Mouse (Mus musculus) liver, embryonic 16.5 days (tissue): ENCODE measurements around the gene Cox6a1. TPM values are rescaled to one million over a fixed set of nuclear protein-coding genes. Genes with fewer than 3 reads are reported as not detected.
A peak's percentile ranks its signal among the peaks of the same experiment; 100 is the strongest.

ENCODE experiments used
- ATAC-seq: fragments of 200-750 bp; cut with Nextera tagmentation; 2 replicates; pipeline ENCODE4 v1.8.0; 2017; ENCODE audit warnings: low read depth, mild to moderate bottlenecking, moderate number of reproducible peaks, moderate library complexity
- H3K27ac ChIP-seq: fragments of 300-500 bp; sonication (generic); 2 replicates; pipeline ENCODE4 v1.5.1; 2014; ENCODE audit warnings: mild to moderate bottlenecking, low read length
- H3K27me3 ChIP-seq: fragments of 300-500 bp; sonication (generic); 2 replicates; pipeline ENCODE4 v1.6.1; 2014; ENCODE audit warnings: low read depth, low read length, mixed read lengths; ENCODE audit not compliant: control insufficient read depth, insufficient read depth
- H3K36me3 ChIP-seq: fragments of 300-500 bp; sonication (generic); 2 replicates; pipeline ENCODE4 v1.6.1; 2014; ENCODE audit warnings: mild to moderate bottlenecking; ENCODE audit not compliant: control insufficient read depth, insufficient read depth
- H3K4me1 ChIP-seq: fragments of 300-500 bp; sonication (generic); 2 replicates; pipeline ENCODE4 v1.6.1; 2014; ENCODE audit warnings: low read depth, low read length, mixed read lengths; ENCODE audit not compliant: control insufficient read depth
- H3K4me2 ChIP-seq: fragments of 300-500 bp; sonication (generic); 2 replicates; pipeline ENCODE4 v1.6.1; 2014; ENCODE audit warnings: low read depth, low read length, mixed read lengths
- H3K4me3 ChIP-seq: fragments of 300-500 bp; sonication (generic); 2 replicates; pipeline ENCODE4 v1.5.1; 2014; ENCODE audit warnings: low read depth, mild to moderate bottlenecking, low read length
- H3K9ac ChIP-seq: fragments of 300-500 bp; sonication (generic); 2 replicates; pipeline ENCODE4 v1.6.1; 2014; ENCODE audit warnings: low read depth, low read length
- H3K9me3 ChIP-seq: fragments of 300-500 bp; sonication (generic); replicated peaks from 2 replicates; pipeline ENCODE4 v1.6.1; 2016; ENCODE audit warnings: low read length; ENCODE audit not compliant: control insufficient read depth
- WGBS: fragments of 180-500 bp; shearing (Covaris S2); extraction: QIAGEN DNeasy Blood & Tissue Kit; methylation state at CpG from one replicate; pipeline ENCODE4 v1.1.7; 2014; ENCODE audit not compliant: insufficient replicate concordance; 5-methylcytosine and 5-hydroxymethylcytosine counted together
- polyA plus RNA-seq: library from polyadenylated mRNA; unstranded; fragments of >200 nt; fragmentation: Nextera tagmentation; extraction: Ambion mirVana; gene quantifications from 2 replicates; pipeline ENCODE4 v1.2.1, GENCODE M21; 2015

Gene Cox6a1
- polyA plus RNA-seq, 1 experiment from 2014 or later: 674 TPM

DNA sequence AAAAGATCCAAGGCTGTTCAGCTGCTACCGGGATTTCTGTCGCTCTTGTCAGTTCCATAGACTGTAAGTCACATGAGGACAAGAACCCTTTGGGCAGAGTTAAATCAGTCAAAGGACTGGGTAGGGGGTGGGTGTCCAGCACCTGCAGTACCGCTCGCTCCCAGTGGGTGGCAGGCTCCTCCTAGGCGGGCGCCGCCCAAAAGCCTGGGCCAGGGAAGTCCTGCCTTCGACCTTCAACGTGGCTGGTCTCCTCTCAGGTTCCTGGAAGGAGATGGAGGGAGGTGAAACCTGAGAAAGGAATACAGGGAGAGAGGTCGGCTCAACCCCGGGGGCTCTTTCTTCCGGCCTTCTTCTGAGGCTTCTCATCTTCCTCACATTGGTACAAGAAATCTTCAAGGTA is 10.1 kb upstream of the Cox6a1 start:
- Histone ChIP-seq H3K9ac (no peak overlapping the region), H3K27ac (no peak overlapping the region), H3K9me3 (no peaks in the 10 kb centered on the region), H3K4me1 (no peaks in the 10 kb centered on the region; the same call in 1 of the 2 replicates), H3K27me3 (peaks cover 7% of the 10 kb centered on the region; the same call in 1 of the 2 replicates), H3K36me3 (no peaks in the 10 kb centered on the region), H3K4me2 (no peak overlapping the region), H3K4me3 (no peak overlapping the region)
- 3% methylated on average over 12 of the region's 12 CpGs for WGBS
- peak; percentile 39; the same call in 1 of the 2 replicates for ATAC-seq

DNA sequence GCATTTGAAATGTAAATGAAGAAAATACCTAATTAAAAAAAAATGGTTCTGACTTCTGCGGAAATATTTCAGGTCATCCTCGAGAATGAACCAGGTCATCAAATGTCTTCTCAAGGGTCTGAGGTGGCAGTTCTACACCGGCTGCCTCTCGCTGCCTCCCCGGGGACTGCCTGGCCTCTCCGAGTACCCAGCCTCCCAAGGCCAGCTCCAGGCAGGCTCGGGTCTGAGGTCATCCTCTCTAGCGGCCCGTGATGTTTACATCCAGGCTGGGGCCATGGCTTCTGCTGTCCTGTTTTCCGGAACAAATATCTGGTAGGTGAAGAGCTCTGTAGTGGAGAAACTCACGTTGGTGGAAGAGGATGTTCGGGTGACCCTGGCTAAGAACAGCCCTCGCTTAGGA is 6.3 kb upstream of the Cox6a1 start:
- Histone ChIP-seq H3K27ac (no peak overlapping the region), H3K27me3 (no peaks in the 10 kb centered on the region), H3K36me3 (no peaks in the 10 kb centered on the region), H3K4me1 (no peaks in the 10 kb centered on the region; the same call in 1 of the 2 replicates), H3K9me3 (no peaks in the 10 kb centered on the region), H3K4me3 (no peak overlapping the region), H3K4me2 (no peak overlapping the region), H3K9ac (no peak overlapping the region)
- peak; percentile 41; the same call in 1 of the 2 replicates for ATAC-seq
- WGBS: 45% methylated on average over 13 of the region's 13 CpGs

DNA sequence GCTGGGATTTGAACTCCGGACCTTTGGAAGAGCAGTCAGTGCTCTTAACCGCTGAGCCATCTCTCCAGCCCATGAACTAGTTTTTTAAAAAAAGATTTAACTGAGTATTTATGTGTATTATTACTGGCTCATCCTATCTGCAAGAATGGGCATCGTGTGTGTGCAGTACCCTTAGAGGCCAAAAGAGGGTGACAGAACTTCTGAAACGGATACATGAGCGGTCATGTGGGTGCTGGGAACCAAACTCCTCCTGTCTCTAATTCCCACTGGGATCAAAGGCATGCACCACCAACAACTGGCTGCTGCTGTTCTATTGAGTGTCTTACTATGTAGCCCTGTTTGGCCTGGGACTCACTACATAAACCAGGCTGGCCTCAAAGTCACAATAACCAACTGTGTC is 2.6 kb upstream of the Cox6a1 start:
- H3K4me3 ChIP-seq: no peak overlapping the region
- H3K27me3 ChIP-seq: no peaks in the 10 kb centered on the region
- H3K4me1 ChIP-seq: peaks cover 9% of the 10 kb centered on the region
- ATAC-seq: no peak
- no peak overlapping the region for H3K9ac ChIP-seq
- no peaks in the 10 kb centered on the region for H3K9me3 ChIP-seq
- WGBS: 67% methylated on average over 5 of the region's 5 CpGs
- H3K4me2 ChIP-seq: no peak overlapping the region
- H3K27ac ChIP-seq: no peak overlapping the region
- no peaks in the 10 kb centered on the region; the same call in 1 of the 2 replicates for H3K36me3 ChIP-seq

DNA sequence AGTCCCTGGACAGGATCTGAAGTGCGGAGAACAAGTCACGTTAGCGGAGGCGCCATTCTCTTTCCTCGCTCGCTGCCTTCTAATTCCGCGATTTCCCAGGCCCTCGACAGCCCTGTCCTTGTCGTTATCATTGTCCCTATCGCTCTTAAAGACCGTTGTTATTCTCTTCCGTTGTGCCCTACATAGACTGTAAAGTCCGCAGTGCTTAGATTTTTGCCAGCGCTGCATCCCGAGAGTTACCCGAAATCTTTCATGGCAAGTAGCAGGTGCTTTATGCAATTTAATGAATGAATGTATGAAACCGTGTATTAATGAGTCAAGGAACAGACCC is 409 bp upstream of the Cox6a1 start:
- Histone ChIP-seq H3K36me3 (peaks cover 13% of the 10 kb centered on the region), H3K27me3 (no peaks in the 10 kb centered on the region), H3K27ac (peak overlapping the region; percentile 84), H3K4me2 (peak overlapping the region; percentile 84), H3K9me3 (no peaks in the 10 kb centered on the region), H3K4me1 (peaks cover 9% of the 10 kb centered on the region), H3K9ac (peak overlapping the region; percentile 75), H3K4me3 (peak overlapping the region; percentile 82)
- ATAC-seq: peak; percentile 35
- under 1% methylated on average over 18 of the region's 18 CpGs for WGBS

DNA sequence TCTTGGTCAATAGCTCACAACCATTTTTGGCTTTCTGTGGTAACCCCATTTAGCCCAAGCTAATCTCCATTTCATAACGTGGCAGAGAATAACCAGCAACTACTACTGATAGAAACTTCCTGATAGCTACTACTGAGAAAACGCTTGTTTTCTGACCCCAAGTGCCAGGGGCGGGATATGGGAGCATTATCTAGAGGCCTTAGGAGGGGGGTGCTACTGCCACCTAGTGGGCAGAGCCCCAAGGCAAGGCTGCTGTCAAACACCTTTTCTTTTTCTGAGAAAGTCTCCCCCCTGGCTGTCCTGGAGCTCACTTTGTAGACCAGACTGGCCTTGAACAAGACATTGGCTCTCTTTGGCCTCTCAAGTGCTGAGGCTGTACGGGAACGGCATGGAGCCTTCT is 1.2 kb downstream of the Cox6a1 start:
- no peaks in the 10 kb centered on the region for H3K9me3 ChIP-seq
- H3K36me3 ChIP-seq: peaks cover 27% of the 10 kb centered on the region
- 0% methylated on average over 5 of the region's 5 CpGs for WGBS
- peak overlapping the region; percentile 82 for H3K4me3 ChIP-seq
- peak overlapping the region; percentile 79 for H3K4me2 ChIP-seq
- H3K27me3 ChIP-seq: no peaks in the 10 kb centered on the region
- peaks cover 9% of the 10 kb centered on the region for H3K4me1 ChIP-seq
- peak overlapping the region; percentile 83 for H3K9ac ChIP-seq
- peak overlapping the region; percentile 68 for H3K27ac ChIP-seq
- ATAC-seq: peak; percentile 57

DNA sequence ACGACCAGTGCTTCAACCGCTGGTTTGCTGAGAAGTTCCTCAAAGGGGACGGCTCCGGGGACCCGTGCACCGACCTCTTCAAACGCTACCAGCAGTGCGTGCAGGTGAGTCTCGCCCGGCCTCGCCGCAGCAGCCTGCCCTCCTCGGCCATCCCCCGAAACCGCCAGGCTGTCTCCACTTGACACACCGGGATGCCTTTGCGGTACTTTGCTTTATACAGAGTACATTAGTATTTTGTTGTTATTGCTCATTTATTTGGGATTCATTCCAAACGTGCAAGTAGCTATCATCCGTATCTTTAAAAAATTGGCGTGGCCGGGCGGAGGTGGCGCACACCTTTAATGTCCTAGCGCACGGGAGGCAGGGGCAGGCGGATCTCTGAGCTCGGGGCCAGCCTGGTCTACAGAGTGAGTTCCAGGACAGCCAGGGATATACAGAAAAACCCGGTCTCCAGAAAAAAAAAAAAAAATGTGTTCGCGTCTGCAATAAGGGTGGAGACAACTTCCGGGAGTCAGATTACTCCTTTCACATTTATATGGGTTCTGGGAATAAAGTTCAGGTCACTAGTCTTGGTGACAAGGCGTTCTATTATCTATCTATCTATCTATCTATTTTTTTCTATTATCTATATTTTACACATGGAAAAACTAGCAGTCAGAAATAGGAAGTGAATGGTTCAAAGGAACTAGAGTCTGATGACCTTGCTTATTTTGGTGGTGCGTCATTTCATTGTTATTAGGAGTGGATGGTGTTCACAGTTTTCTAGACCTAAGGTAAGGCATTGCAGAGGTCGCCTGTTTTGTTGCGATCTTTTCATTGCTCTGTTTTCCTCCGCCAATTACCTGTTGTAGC is 7.2 kb downstream of the Cox6a1 start:
- H3K9ac ChIP-seq: peak overlapping the region; percentile 96
- no peaks in the 10 kb centered on the region for H3K27me3 ChIP-seq
- 6% methylated on average over 36 of the region's 36 CpGs for WGBS
- peak overlapping the region; percentile 89 for H3K27ac ChIP-seq
- H3K4me1 ChIP-seq: peaks cover 20% of the 10 kb centered on the region
- H3K9me3 ChIP-seq: no peaks in the 10 kb centered on the region
- peak overlapping the region; percentile 93 for H3K4me3 ChIP-seq
- ATAC-seq: peak; percentile 47
- peaks cover 33% of the 10 kb centered on the region for H3K36me3 ChIP-seq
- H3K4me2 ChIP-seq: peak overlapping the region; percentile 68

DNA sequence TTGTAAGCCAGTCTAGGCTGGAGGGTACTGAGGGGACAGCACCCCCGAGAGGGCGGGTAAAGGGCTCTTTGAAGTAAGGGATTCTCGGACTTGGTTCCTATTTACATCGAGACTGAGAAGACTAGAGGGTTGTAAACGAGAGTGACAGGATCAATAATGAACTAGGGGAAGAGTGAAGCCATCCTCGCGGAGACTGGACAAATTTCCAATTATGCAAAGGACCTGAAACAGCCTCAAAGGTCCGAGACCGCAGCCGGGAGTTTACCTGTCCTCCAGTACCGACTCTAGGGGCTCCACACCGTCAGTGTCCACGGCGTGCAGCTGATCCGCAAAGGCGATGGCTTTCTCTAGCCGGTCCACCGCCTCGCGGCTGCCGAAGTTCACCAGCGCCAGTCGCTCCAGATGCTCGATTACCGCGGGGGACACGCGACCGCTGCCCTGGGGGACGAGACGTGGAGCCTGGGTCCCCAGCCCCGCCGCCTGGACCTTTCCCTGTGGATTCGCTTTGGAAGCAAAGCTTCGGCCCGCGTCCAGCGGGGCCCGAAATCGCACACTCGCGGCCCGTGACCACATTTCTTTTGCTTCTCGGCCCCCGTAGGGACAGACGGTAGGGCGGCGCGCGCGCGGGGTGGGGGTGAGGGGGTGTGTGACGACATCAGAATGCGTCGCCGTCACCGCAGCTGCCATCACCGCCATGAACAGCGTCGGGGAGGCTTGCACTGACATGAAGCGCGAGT is 8.0 kb downstream of the Cox6a1 start, which contains the start of the genes Gatc and Triap1:
Gene Gatc (minus strand): TSS at position 602 of the 737 bp plus-strand sequence.
Gene Triap1 (plus strand): TSS at position 649 of the 737 bp plus-strand sequence.
- peak; percentile 93 for ATAC-seq
- Histone ChIP-seq H3K27ac (peak within 1 kb of the TSS; percentile 89), H3K36me3 (peaks cover 33% of the 10 kb centered on the region), H3K4me2 (peak within 1 kb of the TSS; percentile 68), H3K9ac (peak within 1 kb of the TSS; percentile 96), H3K4me3 (peak within 1 kb of the TSS; percentile 93), H3K4me1 (peaks cover 20% of the 10 kb centered on the region), H3K27me3 (no peaks in the 10 kb centered on the region), H3K9me3 (no peaks in the 10 kb centered on the region)
- whole genome bisulfite sequencing: under 1% methylated on average over 62 of the region's 62 CpGs

DNA sequence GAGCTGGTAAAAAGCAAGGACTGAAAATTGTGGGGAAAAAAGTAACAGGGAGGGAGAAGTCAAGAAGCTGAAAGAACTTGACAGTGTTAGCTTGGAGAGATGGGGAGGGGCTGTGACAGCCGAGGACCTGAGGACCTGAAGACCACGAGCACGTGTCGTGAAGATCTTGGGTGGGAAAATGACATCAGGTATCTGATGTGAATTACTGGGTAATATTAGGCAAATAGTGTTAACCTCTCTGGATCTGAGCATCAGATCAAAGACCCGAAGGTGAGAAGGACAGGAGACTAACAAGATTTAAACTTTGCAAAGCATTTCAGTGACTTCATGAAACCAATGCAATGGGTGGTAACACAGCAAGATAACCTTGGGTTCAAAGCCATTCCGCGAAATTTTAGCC is 8.8 kb downstream of the Cox6a1 start:
- peak overlapping the region; percentile 46 for H3K27ac ChIP-seq
- H3K36me3 ChIP-seq: peaks cover 33% of the 10 kb centered on the region
- no peaks in the 10 kb centered on the region for H3K27me3 ChIP-seq
- no peak for ATAC-seq
- peak overlapping the region; percentile 68 for H3K4me2 ChIP-seq
- H3K4me1 ChIP-seq: peaks cover 20% of the 10 kb centered on the region
- peak overlapping the region; percentile 93 for H3K4me3 ChIP-seq
- peak overlapping the region; percentile 96 for H3K9ac ChIP-seq
- no peaks in the 10 kb centered on the region for H3K9me3 ChIP-seq
- WGBS: 8% methylated on average over 7 of the region's 7 CpGs
